Mouse (Mus musculus): ENCODE measurements around the gene Tiam1.

Tiam1 gene

GRCm38 (mm10) chr16:89954114-89954513 is 189.5 kb downstream of the Tiam1 start:
- no peak for DNase-seq (ENCODE audit: low spot score)

- no peak for DNase-seq (ENCODE audit: low spot score)
Measured at GRCm38 (mm10) chr16:89952821-89953220, 190.7 kb downstream of the Tiam1 start.

- DNase-seq (ENCODE audit: low spot score): peak; percentile 19
Measured at GRCm38 (mm10) chr16:89950754-89951153, 192.8 kb downstream of the Tiam1 start.

GRCm38 (mm10) chr16:89950251-89950650 is 193.3 kb downstream of the Tiam1 start:
- DNase-seq (ENCODE audit: low spot score): no peak

- no peak for DNase-seq (ENCODE audit: low spot score)
Measured at GRCm38 (mm10) chr16:89948040-89948439, 195.5 kb downstream of the Tiam1 start.

GRCm38 (mm10) chr16:89946816-89947215 is 196.8 kb downstream of the Tiam1 start:
- DNase-seq (ENCODE audit: low spot score): no peak

- DNase-seq (ENCODE audit: low spot score): no peak
Measured at GRCm38 (mm10) chr16:89944604-89945283, 198.8 kb downstream of the Tiam1 start.

GRCm38 (mm10) chr16:89944050-89944449 is 199.5 kb downstream of the Tiam1 start:
- DNase-seq (ENCODE audit: low spot score): no peak

GRCm38 (mm10) chr16:89943267-89943971 is 200.2 kb downstream of the Tiam1 start:
- peak; percentile 12 for DNase-seq (ENCODE audit: low spot score)

GRCm38 (mm10) chr16:89940696-89941095 is 202.9 kb downstream of the Tiam1 start:
- DNase-seq (ENCODE audit: low spot score): no peak

GRCm38 (mm10) chr16:89938277-89938676 is 205.3 kb downstream of the Tiam1 start:
- DNase-seq (ENCODE audit: low spot score): no peak

- no peak for DNase-seq (ENCODE audit: low spot score)
Measured at GRCm38 (mm10) chr16:89936571-89936970, 207.0 kb downstream of the Tiam1 start.

- DNase-seq (ENCODE audit: low spot score): no peak
Measured at GRCm38 (mm10) chr16:89935398-89935797, 208.2 kb downstream of the Tiam1 start.

GRCm38 (mm10) chr16:89934616-89935015 is 209.0 kb downstream of the Tiam1 start:
- DNase-seq (ENCODE audit: low spot score): no peak

GRCm38 (mm10) chr16:89933976-89934375 is 209.6 kb downstream of the Tiam1 start:
- no peak for DNase-seq (ENCODE audit: low spot score)

- DNase-seq (ENCODE audit: low spot score): no peak
Measured at GRCm38 (mm10) chr16:89928611-89929010, 215.0 kb downstream of the Tiam1 start.

- DNase-seq (ENCODE audit: low spot score): peak; percentile 73
Measured at GRCm38 (mm10) chr16:89924249-89924890, 219.2 kb downstream of the Tiam1 start.

- no peak for DNase-seq (ENCODE audit: low spot score)
Measured at GRCm38 (mm10) chr16:89923311-89923710, 220.3 kb downstream of the Tiam1 start.

- DNase-seq (ENCODE audit: low spot score): no peak
Measured at GRCm38 (mm10) chr16:89922458-89922857, 221.1 kb downstream of the Tiam1 start.

- DNase-seq (ENCODE audit: low spot score): no peak
Measured at GRCm38 (mm10) chr16:89921370-89921769, 222.2 kb downstream of the Tiam1 start.

GRCm38 (mm10) chr16:89920417-89920816 is 223.2 kb downstream of the Tiam1 start:
- DNase-seq (ENCODE audit: low spot score): no peak

- no peak for DNase-seq (ENCODE audit: low spot score)
Measured at GRCm38 (mm10) chr16:89917404-89917803, 226.2 kb downstream of the Tiam1 start.

- DNase-seq (ENCODE audit: low spot score): no peak
Measured at GRCm38 (mm10) chr16:89914946-89915345, 228.6 kb downstream of the Tiam1 start.
